Mouse (Mus musculus) urinary bladder, postnatal 36 days (tissue): Measurements from ENCODE around the gene Syngr2.
A peak's percentile ranks its signal among the peaks of the same experiment; 100 is the strongest.

Experiments used
- DNase-seq, 2 experiments: peaks; one replicate each; pipeline ENCODE4 v3.0.0; 2022; ENCODE audit warnings: low spot score in 2 of 2, mixed read lengths in 1 of 2

Gene Syngr2

DNA sequence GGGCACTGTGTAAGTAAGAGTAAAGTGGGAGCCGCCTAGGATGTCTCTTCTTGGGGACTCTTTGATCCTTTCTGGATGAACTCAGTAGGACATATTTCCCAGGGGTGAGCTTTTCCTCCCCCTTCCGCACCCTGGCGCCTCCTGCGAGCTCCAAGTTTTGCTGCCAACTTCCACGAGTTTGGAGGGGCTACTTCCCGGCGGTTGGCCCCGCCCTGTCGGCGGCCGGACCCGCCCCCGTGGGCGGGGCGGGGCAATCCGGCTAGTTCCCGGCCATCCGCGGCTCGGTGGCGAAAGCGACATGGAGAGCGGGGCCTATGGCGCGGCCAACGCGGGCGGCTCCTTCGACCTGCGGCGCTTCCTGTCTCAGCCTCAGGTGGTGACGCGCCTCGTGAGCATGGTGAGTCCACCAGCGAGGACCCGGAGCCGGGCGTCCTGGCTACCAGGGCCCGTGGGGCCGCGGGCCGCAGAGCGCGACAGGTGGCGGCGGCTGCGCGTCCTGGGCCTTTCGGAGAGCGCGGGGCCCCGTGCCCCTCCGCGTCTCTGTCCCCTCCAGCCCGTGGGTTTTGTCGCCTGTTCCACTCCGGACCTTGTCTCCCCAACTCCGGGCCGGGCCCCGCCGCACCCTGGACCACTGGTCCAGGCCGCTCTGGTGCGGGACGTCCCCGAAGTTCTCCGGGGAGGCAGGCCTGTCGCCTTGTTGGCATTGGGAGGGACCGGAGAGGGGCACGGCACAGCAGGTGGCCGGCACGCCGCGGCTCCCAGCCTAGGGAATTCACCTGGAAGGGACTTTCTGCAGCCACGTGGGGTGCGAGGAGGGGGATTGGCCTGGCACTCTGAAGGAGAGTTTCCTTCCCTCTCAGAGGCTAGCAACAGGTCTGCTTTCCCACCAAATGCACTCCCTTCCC is at the start of gene Syngr2, which contains the start of gene Gm20708:
TSS of gene Syngr2 (plus strand) at position 262 of the 905 bp plus-strand sequence.
TSS of gene Gm20708 (plus strand) at position 262 of the 905 bp plus-strand sequence.
- DNase-seq: peak; percentile 69 to 75

DNA sequence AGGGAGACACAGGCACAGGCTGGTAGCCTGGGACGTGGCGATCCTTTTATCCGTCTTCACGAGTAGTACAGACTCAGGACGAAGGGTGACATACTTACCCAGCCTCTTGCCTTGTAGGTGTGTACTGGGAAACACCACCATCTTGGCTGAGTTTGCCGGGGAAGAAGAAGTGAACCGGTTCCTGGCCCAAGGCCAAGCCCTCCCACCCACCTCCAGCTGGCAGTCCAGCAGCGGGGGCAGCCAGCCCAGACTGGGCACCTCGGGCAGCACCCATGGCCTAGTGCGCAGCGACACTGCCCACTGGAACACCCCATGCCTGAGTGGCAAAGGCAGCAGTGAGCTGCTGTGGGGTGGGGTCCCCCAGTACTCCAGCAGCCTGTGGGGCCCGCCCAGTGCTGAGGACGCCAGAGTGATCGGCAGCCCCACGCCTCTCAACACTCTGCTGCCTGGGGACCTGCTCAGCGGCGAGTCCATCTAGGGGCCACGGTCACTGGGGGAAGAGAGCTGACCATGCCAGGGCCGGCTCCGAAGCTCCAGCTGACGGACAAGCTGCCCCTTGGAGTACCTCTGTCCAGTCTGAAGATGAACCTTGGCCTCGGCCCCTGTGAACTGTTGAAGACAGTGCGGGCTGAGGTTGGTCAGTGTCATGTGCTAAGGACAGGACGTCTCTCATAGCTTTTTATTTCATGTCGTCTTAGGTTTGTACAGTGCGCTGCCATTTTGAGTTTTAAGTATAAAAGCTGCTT is 48.9 kb upstream of the Syngr2 start:
- no peak for DNase-seq

DNA sequence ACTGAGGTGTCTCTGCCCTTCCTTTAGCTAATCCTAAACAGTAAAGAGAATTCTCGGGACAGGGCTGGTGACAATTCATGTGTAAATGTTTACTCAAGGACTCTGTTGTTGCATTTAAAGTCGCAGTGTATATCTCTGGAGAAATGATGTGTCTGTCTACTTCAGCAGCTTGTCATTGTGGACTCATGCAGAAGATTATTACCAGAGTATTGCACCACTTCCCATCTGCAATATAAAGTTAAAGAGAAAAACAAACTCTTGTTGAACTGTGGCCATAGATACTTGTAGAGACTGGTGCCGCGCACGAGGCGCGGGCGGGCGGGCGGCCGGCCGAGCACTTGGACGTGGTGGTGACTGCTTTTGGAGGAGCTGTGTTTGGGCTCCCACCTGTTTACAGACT is 47.7 kb upstream of the Syngr2 start:
- no peak for DNase-seq

DNA sequence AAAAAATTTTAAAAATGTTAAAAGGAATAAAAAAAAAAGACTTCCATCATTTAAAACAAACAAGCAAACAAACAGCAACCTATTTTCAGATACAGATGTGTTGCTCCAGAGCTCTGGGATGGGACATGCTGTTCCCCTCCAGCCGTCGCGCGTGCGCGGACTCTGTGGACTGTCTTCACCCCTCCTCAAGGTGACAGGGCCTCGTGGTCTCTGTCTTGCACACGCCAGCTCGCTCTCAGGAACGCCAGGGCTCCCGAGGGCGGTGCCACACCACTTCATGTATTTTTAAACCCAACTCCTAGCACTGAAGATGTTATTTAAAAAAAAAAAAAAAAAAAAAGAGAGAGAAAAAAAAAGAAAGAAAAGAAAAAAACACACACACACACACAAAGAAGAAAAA is 47.2 kb upstream of the Syngr2 start:
- no peak for DNase-seq

DNA sequence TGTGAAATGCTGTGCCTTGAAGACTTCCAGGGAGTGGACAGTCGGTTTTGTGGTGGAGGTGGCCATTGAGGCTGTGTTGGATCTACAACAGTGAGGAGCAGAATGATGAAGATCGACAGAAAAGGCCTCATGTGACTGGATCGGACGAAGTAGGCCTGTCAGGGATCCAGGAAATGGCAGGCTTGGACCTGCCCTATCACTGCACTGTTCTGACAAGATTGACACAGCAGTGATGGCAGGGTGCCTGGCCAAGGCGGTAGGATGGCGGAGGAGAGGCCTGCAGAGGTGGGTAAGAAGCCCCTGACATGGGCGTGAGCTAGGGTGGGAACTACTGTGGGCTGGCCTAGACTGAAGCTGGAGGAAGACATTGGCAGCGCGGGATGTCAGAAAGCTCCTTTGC is 45.1 kb upstream of the Syngr2 start:
- DNase-seq: peak in 1 of 2 experiments; percentile 31

DNA sequence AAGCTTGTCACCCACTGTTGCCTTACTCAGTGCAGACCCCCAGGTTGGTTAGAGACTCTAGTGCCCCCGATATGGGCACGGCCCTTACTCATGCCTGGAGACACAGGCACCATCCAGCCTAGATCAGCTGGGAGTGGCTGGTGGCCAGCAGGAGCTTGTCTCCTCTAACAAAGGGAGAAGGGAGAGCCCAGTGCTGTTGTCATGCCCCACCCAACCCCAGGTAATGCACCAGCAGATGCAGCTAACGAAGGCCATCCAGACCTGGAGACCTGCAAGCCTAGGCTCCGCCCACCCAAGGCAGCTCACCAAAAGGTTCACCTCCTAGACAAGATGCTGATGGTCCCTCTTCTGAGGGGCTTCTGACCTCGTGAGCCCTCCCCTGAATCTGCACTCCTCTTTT is 44.1 kb upstream of the Syngr2 start:
- no peak for DNase-seq

DNA sequence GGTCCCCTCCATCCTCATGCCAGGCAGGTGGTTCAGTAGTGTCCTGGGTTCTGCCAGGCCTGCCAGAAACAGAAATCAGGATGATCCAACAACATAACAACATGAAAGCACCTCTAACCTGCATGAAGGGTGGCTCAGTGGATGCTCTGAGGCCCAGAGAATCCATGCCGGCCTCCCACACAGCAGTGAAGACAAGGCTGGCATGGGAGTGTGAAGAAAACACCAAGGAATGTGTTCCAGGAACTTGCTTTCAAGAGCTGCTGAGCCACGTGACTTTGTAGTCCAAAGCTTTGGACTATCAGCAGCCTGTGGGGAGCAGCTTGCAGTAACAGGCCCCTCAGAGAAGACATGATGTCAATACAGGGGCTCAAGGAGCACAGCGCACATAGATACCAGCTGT is 43.2 kb upstream of the Syngr2 start:
- no peak for DNase-seq

DNA sequence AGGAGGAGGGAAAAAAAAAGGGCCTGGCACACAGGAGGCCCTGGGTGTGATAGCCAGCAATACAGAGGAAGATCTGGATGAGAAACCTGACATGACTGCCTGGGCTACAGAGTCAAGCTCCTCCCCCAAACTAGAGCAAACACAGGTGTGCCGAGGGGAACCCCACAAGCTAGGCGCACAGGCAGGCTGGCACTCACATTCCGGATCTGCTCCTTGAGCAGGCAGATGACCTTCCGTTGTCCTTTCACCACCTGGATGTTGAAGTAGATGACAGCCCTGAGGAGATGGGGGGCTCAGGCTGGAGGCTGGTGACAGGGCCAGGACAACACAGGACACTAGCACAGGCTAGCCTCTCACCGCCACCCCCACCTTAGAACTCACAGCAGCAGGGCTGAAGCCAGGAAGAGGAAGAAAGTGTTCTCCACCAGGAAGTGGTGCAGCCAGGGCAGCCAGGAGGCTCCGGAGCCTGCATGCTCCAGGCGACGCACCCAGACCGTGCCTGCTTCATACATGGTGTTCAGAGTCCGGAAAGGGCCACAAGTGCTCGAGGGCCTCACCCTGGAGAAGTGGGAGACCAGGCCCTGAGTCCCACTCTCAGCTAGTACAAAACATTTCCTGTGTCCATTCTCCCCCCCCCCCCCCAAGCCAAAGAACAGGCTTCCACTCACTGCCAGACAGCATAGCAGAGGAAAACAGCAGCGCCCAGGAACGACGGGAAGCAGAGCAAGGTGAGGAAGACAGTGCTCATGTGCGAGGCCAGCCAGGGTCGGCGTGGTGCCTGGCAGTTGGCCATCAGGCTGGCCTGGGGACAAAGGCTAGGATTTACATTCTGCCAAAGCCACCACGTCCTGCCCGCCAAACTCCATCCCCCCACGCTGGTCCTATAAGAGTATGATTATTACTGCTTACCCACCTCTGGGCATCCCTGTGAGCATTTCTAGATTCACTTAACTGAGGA is 40.5 kb upstream of the Syngr2 start:
- DNase-seq: no peak

DNA sequence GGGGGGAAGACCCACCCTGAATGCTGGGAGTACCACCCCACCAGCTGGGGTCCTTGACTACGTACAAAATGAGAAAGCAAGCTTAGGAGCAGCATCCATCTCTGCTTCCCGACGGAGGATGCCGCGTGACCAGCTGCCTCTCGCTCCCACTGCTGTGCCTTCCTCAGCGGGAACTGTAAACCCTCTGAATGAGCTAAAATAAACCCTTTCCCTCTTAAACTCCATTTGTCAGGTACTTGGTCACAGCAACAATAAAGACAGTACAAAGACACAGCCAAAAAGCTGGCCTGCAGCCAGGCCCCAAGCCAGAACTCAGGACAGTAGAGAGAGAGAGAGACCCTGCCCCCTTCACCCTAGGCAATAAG is 39.8 kb upstream of the Syngr2 start:
- no peak for DNase-seq

DNA sequence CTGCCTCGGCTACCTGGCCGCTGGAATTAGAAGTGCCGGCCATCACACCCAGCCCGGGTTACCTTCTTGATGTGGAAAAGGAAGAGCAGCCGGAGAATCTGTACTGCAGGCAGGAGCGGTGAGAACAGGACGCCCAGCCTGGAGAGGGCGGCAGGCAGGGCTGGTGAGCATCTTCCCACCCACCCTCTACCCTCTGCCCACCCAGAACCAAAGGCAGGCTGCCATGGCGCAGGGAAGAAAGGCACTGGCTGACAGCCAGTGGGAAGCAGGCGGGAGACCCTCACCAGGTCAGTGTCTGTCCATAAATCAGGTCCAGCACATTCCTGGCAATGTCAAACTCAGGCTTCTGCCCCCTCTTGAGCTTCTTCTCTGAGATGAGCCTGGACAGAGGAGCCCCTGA is 39.1 kb upstream of the Syngr2 start:
- DNase-seq: no peak

DNA sequence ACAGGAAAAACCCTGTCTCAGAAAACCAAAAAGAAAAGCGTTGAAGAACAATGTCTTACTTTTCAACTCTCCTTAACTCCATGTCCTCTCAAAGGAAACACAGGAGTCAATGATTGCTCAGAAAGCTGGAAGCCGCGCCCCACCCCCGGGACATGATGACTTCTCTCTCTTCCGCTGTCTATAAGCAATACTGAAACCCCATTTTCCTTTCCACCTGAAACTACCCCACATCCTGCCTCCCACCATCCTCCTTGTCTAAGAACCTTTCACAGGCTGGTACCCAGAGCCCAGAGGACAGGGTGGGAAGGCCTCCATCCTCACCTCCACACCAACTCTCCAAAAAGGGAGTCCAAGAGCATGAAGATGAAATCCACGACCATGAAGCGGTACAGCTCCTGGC is 37.1 kb upstream of the Syngr2 start:
- no peak for DNase-seq

DNA sequence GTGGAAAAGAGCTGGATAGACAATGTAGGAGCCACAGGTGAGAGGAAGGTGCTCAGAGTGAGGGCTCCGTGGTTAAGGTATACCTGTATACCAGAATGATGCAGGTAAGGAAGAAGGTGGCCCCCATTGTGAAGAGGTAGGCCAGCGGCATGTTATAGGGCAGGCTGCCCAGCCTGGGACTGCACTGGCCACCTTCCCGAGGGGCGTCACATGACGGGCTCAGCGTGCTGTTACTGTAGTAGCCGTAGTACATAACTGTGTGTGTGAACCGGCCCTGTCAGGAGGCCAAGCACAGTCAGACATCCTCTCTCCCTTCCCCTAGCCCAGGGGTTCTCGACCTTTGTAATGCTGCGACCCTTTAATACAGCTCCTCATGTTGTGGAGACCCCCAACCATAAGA is 34.5 kb upstream of the Syngr2 start:
- no peak for DNase-seq

DNA sequence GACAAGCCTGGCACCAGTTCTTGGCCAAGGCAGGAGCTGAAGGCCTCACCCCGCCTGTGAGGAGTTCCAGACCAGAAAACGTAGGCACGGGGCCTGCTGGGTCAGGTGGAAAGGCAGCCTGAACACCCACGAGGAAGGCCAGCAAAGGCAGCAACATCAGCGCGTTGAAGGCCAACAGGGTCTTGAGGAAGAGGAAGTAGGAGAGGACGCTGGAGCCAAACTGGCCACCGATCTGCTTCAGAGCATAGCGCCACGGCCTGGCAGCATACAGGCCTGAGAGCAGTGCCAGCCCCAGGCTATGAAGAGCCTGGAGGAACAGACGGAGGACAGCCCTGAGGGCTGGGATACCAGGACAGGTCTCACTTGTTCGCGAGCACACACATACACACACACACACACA is 33.9 kb upstream of the Syngr2 start:
- no peak for DNase-seq

DNA sequence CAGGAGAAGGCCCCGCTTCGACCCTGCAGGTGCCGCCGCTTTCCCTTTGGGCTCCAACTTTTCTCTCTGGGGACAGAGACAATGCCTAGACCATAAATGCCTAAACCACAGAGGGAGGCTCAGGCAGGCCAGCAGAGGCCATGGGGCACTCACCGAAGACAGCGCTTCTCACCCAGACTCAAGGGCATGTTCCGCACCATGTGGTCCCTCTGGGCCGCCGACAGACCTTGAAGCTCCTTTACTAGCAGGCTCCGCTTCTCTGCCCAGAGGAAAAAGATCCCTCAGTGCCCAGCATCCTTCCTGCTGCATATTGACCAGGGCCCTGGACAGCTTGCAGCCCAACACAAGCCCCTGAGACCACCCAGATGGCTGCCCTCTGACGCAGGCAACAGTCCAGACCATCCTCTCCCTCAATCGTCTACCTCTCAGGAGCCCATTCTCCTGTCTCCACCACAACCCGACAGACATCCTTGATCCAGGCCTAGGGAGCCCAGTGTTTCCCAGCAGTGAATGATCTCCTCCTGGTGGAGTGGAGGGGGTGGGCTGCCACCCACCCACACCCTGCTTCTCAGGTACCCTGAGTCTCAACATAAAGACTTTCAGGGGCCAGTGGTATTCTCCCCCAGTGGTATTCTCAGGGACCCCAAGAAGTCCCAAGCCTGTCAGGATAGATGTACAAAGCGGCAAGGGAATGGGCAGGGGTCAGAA is 33.2 kb upstream of the Syngr2 start:
- DNase-seq: no peak

DNA sequence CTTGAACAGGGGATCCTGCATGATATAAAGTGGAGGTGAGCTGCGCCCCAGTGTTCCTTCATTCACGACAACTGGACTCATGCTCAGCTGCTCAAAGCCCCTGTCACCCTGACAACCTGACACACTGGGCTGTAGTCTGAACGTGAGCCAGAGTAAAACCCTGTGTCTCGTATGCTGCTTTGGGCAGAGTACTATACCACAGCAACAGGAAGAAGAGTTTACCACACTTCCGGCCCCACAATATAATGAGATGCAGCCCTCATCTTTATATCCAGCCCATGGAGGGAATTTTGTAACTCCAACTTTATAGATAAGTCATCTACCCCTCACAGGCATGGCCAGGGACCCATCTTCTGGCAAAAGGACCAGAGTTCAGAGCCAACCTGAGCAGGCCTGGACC is 32.4 kb upstream of the Syngr2 start:
- no peak for DNase-seq

DNA sequence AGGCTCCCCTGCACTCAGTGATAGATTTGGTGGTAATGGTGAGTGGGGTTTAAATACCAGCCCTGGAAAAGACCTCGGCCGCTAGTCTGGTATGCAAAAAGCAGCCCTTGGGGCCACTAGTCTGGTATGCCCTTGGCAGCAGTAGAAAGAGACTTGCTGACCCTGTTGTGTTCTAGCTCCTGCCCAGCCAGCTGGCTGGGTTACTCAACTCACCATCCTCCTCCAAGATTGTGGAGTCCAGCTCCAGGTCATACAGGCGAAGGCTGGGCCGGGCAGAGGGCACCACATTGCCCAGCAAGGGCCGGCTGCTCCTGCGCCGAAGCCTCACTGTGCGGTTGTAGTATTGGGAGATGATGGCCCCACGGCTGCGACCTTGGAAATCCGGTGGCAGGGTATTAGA is 31.4 kb upstream of the Syngr2 start:
- no peak for DNase-seq

DNA sequence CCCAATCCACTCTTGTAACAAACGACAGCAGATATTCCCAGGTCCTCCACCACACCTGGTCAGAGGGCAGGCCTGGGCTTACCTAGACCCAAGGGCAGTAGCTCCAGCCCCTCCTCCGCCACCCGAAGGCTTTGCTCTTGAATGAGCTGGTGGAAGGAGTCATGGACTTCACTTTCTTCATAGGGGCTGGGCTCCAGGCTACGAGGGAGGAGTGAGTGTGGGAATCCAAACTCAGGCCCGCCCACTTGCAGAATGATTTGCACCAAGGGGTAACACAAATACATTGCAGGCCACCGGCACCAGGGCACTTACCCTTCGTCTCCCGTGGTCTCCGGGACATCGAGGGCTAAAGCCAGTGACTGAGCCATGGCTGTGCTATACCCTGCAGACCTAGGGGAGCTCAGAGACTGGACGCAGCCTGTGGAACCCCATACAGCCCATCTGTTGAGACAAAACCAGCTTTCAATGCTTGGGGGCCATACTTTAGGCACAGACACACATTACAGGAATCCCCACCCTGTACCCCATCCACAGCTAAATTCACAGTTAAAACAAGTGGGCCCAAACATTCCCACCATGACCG is 30.5 kb upstream of the Syngr2 start:
- peak in 1 of 2 experiments; percentile 26 for DNase-seq

DNA sequence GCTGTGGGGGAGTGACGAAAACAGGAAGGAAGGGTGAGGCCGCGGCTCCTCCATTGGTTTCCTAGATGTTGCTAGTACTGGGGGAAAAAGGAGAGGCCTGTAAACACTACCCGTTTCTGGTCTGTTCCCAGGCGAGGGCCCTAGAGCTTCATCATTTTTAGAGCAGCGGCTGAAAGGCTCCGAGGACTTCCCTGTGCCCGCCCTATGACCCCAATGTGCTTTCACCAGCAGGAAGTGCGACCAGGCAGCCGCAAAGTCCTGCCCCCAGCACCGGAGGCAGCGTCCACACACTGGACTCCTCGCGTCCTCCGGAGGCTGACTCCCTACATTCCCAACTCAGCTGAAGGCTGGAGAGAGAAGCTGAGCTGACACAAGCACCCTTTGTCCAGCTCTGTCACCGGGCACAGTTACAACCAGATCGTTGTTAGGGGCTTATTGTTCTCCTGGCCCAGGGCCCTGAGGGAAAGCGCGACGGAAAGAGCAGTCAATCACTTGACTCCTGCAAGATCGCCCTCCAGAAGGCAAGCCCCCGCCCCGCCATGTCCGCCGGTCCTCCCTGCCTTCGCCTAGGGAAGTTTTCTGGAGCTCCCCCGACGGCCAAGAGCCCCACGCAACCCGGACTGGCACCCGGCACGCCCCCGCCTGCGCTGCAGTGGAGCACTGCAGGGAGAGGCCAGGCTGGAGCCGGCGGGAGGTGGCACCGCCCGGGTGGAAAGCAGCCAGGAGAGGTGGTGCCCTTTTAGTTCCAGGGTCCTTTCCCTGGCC is 29.9 kb upstream of the Syngr2 start:
- DNase-seq: peak; percentile 60 to 81

DNA sequence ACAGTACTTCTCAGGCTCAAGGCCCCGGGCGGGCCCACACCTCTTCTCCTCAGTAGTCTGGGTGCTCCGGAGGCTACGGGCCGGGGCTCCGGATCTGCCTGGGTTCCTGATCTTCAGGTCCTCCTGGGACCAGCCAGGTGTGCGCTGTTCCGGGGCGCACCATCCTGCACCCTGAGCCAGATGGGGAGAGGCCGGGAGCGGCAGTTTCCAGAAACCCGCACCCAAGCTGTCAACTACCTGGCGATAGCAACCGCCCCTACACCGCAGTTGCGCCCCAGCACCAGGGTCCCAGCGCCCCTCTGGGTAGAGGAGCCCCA is 29.3 kb upstream of the Syngr2 start:
- no peak for DNase-seq

DNA sequence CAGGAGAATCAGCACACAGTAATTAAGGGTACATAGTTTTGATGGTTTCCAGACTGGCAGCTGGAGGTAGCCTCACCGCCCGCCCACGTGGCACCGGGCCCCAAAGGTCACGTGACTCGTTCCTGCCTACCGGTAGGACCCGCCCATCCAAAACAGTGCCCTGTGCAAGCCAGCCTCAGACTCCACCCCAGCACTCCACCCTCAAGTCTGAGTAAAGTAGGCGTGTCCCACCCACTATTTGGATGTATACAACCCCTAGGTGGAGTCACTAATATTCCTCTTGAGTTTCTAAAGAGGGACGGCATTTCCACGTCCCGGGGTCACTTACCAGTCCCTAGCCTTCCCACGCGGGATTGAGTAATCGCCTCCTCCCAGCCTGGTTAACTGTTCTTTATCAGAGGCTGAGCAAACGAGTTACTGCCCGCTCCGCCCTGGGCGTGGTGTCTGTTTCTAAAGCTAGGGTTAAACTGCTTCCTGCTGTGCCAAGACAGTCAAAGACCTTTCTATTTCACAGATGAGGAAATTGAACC is 28.8 kb upstream of the Syngr2 start:
- DNase-seq: peak; percentile 88 to 93
